Mouse (Mus musculus): Measurements from ENCODE around the gene Pex5.

The Pex5 gene

DNA sequence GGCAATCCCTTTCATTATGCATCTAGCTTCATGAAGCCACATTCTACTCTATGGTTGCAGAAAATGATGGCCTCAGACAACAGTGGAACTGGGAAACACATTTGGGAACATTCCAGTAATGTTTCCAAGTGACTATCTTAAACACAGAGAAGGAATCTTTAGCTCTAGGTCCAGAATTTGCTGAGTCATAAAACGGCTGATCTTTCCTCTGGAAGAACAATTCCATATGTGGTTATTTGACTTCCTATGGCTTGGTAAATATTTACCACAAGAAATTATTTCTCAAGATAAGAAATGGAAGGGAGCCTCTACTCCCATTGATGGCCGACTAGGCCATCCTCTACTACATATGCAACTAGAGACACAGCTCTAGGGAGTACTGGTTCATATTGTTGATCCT lies 61.6 kb downstream of the Pex5 start:
- DNase-seq: no peak
